Mouse (Mus musculus) kidney, adult 2 months (tissue): ENCODE data around the gene Lef1. TPM values are rescaled to one million over a fixed set of nuclear protein-coding genes. Genes with fewer than 3 reads are reported as not detected.

ENCODE experiments used
- DNase-seq: peaks from one replicate; pipeline ENCODE4 v3.0.0; 2021
- H3K27ac ChIP-seq: fragments of 200-500 bp; 2 replicates; pipeline ENCODE4 v1.5.1; 2012; ENCODE audit warnings: low read depth, low read length, control low read depth, inconsistent platforms; ENCODE audit not compliant: insufficient read depth
- H3K27me3 ChIP-seq: fragments of 200-500 bp; replicated peaks from 2 replicates; pipeline ENCODE4 v1.6.1; 2012; ENCODE audit warnings: mild to moderate bottlenecking, moderate library complexity, low read length, inconsistent platforms; ENCODE audit not compliant: control insufficient read depth, insufficient read depth
- H3K36me3 ChIP-seq: fragments of 200-500 bp; 2 replicates; pipeline ENCODE4 v1.6.1; 2012; ENCODE audit warnings: mild to moderate bottlenecking, moderate library complexity, low read length, inconsistent platforms; ENCODE audit not compliant: control insufficient read depth, insufficient read depth
- H3K4me1 ChIP-seq: fragments of 200-500 bp; 2 replicates; pipeline ENCODE4 v1.6.1; 2011; ENCODE audit warnings: low read length; ENCODE audit not compliant: control insufficient read depth, insufficient read depth
- H3K4me3 ChIP-seq: fragments of 200-500 bp; 2 replicates; pipeline ENCODE4 v1.5.1; 2011; ENCODE audit warnings: mild to moderate bottlenecking, low read depth, low read length, control low read depth; ENCODE audit not compliant: insufficient read depth
- CTCF ChIP-seq: fragments of 200-500 bp; conservative IDR thresholded peaks from 2 replicates; pipeline ENCODE4 v1.5.1; 2011; ENCODE audit warnings: low read depth, mild to moderate bottlenecking, control low read depth, low read length, moderate library complexity, mixed read lengths; ENCODE audit not compliant: insufficient read depth, insufficient read length
- POLR2A ChIP-seq: fragments of 200-500 bp; IDR thresholded peaks from one replicate; pipeline ENCODE4 v1.6.1; 2011; ENCODE audit warnings: low read depth, low read length, control low read depth
- WGBS: fragments of 180-500 bp; shearing (Covaris S2); methylation state at CpG from one replicate; pipeline ENCODE4 v1.1.7; 2018; 5-methylcytosine and 5-hydroxymethylcytosine counted together
- polyA plus RNA-seq: library from polyadenylated mRNA; depleted of rRNA; stranded (reverse); fragments of >200 nt; gene quantifications from 2 replicates; pipeline ENCODE4 v1.2.3, GENCODE M21; 2012

Lef1 gene
- polyA plus RNA-seq, 1 experiment = 8.4 TPM

DNA sequence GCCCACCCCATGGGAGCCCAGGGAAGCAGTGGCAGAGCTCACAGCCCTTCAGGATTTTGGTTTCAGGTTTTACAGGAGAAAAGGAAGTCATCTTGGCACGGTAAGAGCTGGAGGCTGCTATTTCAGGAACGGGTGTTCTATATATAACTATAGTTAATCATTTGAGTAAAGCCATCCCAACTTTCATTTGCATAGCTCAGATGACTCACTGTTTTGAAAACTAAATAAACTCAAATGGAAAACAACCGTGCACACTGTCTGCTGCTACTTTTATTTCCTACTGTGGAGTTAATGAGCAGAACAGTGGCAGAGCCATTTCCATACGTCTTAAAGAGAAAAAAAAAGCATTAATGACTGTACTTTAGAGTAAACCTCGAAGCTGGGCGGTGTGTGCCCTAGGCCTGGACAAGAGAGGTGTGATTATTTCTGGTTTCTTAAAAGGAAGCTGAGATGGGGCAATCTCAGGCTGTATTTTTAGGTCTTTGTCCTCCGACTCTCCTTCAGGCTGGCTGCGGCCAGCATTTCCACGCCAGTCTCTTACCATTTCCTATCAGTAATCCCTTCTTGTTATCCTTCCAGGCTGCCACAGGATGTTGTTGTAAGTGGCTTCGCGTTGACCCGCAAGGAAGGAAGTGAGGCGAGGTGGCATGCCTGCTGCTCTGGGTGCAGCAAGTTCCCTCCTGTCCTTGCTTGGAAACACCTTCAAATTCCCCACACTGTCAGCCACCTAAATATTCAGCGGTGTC, 29.2 kb downstream of the Lef1 start:
- Histone ChIP-seq H3K4me1 (no peaks in the 10 kb centered on the region; the same call in 1 of the 2 replicates), H3K27ac (no peak overlapping the region), H3K36me3 (no peaks in the 10 kb centered on the region), H3K4me3 (no peak overlapping the region), H3K27me3 (0 out of 2 replicates have a peak, but pooled peaks cover 1% of the 10 kb centered on the region)
- peak; percentile 9 for DNase-seq
- TF ChIP-seq CTCF (no peak), POLR2A (no peak)
- WGBS = 29% methylated on average over 14 of the region's 14 CpGs

DNA sequence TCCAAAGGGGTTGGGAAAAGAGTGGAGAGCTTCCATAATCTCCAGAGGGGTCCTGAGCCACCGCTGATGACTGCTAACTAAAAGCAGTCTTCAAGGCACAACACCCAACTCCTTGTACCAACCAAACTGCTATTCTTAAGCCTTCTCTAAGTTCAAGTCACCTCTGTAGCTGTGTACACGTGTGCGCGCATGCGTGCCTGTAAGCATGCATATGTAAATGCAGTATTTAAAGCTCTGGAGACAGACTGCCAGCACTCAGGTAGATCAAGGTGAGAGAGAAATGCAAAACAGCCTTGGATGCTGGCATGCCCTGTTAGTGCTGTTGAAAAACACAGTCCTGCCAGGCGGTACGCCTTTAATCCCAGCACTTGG, 29.8 kb downstream of the Lef1 start:
- no peak overlapping the region for H3K4me3 ChIP-seq
- no peak overlapping the region for H3K27ac ChIP-seq
- 87% methylated on average over 7 of the region's 7 CpGs for WGBS
- H3K36me3 ChIP-seq = no peaks in the 10 kb centered on the region
- TF ChIP-seq CTCF (no peak), POLR2A (no peak)
- no peak for DNase-seq
- H3K27me3 ChIP-seq = 0 out of 2 replicates have a peak, but pooled peaks cover 1% of the 10 kb centered on the region
- H3K4me1 ChIP-seq = no peaks in the 10 kb centered on the region; the same call in 1 of the 2 replicates

DNA sequence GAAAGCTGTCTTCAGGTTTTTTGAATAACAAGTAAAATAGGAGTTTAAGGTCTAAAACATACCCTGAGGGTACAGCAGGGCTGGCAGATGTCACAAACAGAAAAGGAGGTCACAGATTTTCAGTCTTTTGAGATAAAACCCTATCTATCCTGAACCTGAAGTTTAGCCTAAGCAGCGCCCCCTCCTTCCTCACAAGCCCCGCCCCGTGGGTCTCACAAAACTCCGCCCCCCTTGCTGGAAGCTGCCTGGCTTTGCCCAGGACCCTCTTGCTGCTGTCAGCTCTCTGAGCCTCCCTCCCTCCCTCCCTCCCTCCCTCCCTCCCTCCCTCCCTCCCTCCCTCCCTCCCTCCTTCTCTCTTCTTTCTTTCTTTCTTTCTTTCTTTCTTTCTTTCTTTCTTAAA, 31.3 kb downstream of the Lef1 start:
- no peak for TF ChIP-seq POLR2A
- TF ChIP-seq CTCF = no peak
- Histone ChIP-seq H3K4me3 (no peak overlapping the region), H3K27ac (no peak overlapping the region), H3K27me3 (0 out of 2 replicates have a peak, but pooled peaks cover 1% of the 10 kb centered on the region), H3K36me3 (no peaks in the 10 kb centered on the region), H3K4me1 (no peaks in the 10 kb centered on the region; the same call in 1 of the 2 replicates)
- no peak for DNase-seq
- 41% methylated on average over 4 of the region's 4 CpGs for WGBS

DNA sequence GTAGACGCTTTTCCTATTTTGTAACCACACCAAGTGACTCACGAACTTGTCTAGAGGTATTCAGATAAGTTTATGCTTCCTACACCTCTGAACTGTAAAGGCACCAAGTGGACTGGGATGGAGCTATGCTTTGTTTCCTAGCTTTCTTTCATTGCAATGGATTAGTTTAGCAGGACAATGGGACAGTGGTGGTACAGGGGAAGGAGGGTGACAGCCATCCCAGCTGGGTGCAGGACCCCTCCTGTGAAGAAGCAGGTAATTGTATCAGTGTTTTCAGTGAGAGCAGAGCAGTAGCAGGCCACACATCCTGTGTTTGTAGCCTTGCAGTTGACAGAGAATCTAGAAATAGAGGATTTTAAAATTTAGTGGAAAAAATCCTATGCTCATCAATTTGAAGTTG, 34.0 kb downstream of the Lef1 start:
- no peaks in the 10 kb centered on the region; the same call in 1 of the 2 replicates for H3K4me1 ChIP-seq
- H3K27ac ChIP-seq = no peak overlapping the region
- 0 out of 2 replicates have a peak, but pooled peaks cover 1% of the 10 kb centered on the region for H3K27me3 ChIP-seq
- WGBS = 89% methylated on average over 2 of the region's 2 CpGs
- DNase-seq = no peak
- TF ChIP-seq CTCF (no peak), POLR2A (no peak)
- no peaks in the 10 kb centered on the region for H3K36me3 ChIP-seq
- no peak overlapping the region for H3K4me3 ChIP-seq

DNA sequence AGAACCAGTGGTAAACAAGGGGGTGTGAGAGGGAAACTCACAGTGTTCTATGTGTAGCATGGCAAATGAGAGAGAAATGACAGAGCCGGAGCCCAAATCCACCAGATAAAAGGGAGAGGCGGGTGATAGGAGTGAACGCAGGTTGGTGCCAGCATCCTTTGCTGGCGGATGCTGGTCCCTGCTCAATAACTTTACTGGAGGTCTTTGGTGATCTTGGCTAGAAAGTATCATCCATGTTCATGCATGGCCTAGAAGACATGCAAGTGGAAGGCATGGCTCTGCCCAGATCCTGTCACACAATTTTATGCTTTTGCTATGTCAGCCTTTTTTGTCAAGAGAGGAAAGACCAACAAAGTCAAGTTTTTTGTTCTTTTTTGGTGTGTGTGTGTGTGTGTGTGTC, 42.6 kb downstream of the Lef1 start:
- Histone ChIP-seq H3K27me3 (no peaks in the 10 kb centered on the region), H3K4me3 (no peak overlapping the region), H3K27ac (no peak overlapping the region), H3K4me1 (no peaks in the 10 kb centered on the region), H3K36me3 (no peaks in the 10 kb centered on the region)
- TF ChIP-seq POLR2A = no peak
- no peak for TF ChIP-seq CTCF
- 95% methylated on average over 4 of the region's 4 CpGs for WGBS
- DNase-seq = no peak

DNA sequence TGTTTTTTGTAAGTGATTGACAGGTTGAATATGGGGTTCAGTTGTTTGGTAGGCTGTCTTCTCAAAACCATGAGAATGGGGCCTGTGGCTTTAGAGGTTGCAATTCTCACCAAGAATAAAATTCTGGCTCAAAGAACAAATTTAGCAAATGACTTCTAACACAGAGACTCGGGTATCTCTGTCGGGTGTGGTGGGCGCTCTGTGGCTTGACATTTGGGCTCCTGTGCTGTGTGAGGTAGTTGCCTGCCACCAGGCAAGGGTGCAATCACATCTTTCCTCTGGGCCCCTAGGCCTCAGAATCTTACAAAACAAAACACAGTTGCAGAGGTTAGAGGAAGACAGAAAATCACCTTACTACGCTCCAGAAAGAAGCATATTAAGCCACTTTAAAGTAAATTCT, 43.6 kb downstream of the Lef1 start:
- Histone ChIP-seq H3K36me3 (no peaks in the 10 kb centered on the region), H3K27me3 (no peaks in the 10 kb centered on the region), H3K4me3 (no peak overlapping the region), H3K27ac (no peak overlapping the region), H3K4me1 (no peaks in the 10 kb centered on the region)
- no peak for DNase-seq
- TF ChIP-seq POLR2A (no peak), CTCF (no peak)
- 76% methylated on average over 4 of the region's 4 CpGs for WGBS

DNA sequence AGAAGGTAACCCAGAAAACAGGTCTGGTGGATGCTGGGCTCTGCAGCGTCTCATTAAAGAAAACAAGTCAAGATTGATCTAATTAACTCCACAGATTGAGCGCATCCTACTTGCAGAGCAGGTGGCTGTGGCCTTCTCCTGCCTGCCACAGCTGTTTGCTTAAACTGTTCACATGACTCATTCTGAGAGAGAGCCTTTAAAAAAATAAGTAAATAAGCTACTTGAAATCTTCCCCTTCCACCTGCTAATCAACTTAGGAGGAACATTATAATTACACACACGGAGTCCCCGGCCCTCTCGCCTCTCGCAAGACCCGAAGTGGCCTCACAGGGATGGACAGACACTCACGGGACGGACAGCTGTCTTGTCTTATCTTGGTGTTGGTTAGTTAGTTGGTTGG, 44.3 kb downstream of the Lef1 start:
- Histone ChIP-seq H3K36me3 (no peaks in the 10 kb centered on the region), H3K27me3 (no peaks in the 10 kb centered on the region), H3K27ac (no peak overlapping the region), H3K4me1 (no peaks in the 10 kb centered on the region), H3K4me3 (no peak overlapping the region)
- DNase-seq = no peak
- TF ChIP-seq POLR2A (no peak), CTCF (no peak)
- WGBS = 77% methylated on average over 9 of the region's 9 CpGs
